In the genomic region with DNA sequence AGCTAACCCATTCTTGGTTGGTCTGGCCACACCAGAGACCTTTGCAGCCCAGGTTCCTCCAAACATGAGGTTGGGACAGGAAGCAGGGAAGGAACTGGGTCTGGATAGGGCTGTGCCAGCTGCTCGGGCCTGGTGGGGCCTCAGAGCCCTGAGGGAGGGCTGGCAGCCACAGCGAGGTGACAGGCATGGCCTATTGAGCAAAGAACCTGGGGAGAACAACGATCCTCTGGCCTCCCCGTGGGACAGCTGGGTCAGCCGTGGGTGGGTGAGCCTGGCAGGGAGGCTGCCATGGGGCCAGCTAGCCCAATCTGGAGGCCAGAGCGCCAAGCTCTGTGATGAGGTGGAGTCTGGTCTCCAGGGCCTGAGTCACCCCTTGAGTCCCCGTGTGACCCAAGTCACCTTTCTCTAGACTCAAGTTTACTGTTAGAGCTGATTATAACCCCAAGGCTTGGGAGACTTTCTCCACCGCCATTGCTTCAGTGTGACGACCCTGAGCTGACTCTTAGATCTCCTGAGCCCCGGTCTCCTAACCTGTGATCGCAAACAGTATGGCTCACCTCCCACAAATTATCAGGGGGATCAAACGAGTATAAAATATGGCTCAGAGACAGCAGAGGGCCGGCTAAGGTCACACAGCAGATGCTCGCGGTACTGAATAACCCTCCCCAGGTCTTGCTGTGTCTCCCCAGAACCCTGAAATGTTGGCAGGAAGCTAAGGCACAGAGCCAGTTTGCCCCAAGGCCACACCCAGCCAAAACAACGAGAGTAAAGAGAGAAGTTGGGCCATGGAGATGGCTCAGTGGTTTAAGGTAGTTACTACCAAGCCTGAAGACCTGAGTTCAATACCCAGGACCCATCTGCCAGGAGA, we compare ENCODE assay signal across 18 mouse cellular contexts. TPM values are rescaled to one million over a fixed set of nuclear protein-coding genes. Genes with fewer than 3 reads are reported as not detected.
DNase-seq lines count a peak whose midpoint lies in the region; ATAC-seq lines count a peak whose summit lies in the region.
"Had no signal": no experiment of that assay in that cellular context is flagged by ENCODE, and none has a peak within 500 bp of the region (broad histone marks: within the 10 kb centered on the region; RNA-seq: fewer than 3 reads in every experiment).

No protein-coding gene starts in this region.

- no peaks in the 10 kb centered on the region for H3K9me3 ChIP-seq in heart, embryonic 12.5 days (replicated peaks)
- H3K9me3 ChIP-seq: G1E; heart, embryonic 10.5 days; limb, embryonic 13.5 days; midbrain, embryonic 10.5 days had no signal

- H3K4me1 ChIP-seq in heart, embryonic 12.5 days (replicated peaks) = peaks cover 22% of the 10 kb centered on the region; the same call in 1 of the 2 replicates

- no peak overlapping the region for H3K9ac ChIP-seq in heart, embryonic 12.5 days
- H3K9ac ChIP-seq: forebrain, postnatal 0 days; limb, embryonic 13.5 days had no signal

- ATAC-seq in heart, embryonic 12.5 days (ENCODE audit: insufficient number of reproducible peaks, low FRiP score) = no peak
- ATAC-seq: forebrain, postnatal 0 days had no signal

- no peaks in the 10 kb centered on the region for H3K36me3 ChIP-seq in heart, embryonic 12.5 days
- H3K36me3 ChIP-seq: heart, embryonic 10.5 days; limb, embryonic 13.5 days; midbrain, embryonic 10.5 days had no signal

- H3K4me2 ChIP-seq in heart, embryonic 12.5 days = no peak overlapping the region
- H3K4me2 ChIP-seq: limb, embryonic 13.5 days had no signal

- H3K27me3 ChIP-seq in heart, embryonic 12.5 days (replicated peaks) = peaks cover 21% of the 10 kb centered on the region

- DNase-seq in heart, adult 11 months = peak; percentile 94
- peak; percentile 64 for DNase-seq in ovary, adult 18-20 months (ENCODE audit: low spot score)
- no peak for DNase-seq in ovary, postnatal 10 days (ENCODE audit: low spot score)
- peak; percentile 68 to 81 for DNase-seq in adrenal gland, postnatal 36 days
- DNase-seq in urinary bladder, adult 18-20 months (ENCODE audit: low spot score in 2 of 2) = no peak
- no peak for DNase-seq in spleen, adult 18-20 months
- no peak for DNase-seq in cerebellum, adult 9-10 months
- DNase-seq: cerebellum, adult 18-20 months; forebrain, postnatal 0 days; gastrocnemius, postnatal 10 days; heart, postnatal 4 days; thymus, postnatal 4 days had no signal

- H3K4me3 ChIP-seq in heart, embryonic 12.5 days = no peak overlapping the region
- H3K4me3 ChIP-seq: erythroblast, embryonic 14.5 days; heart, embryonic 10.5 days; limb, embryonic 13.5 days; midbrain, embryonic 10.5 days had no signal

- no peak overlapping the region for H3K27ac ChIP-seq in heart, embryonic 12.5 days (ENCODE audit: poor library complexity, severe bottlenecking)
- H3K27ac ChIP-seq: heart, embryonic 10.5 days; limb, embryonic 13.5 days; midbrain, embryonic 10.5 days had no signal

- WGBS in heart, embryonic 12.5 days = 81% methylated on average over 16 of the region's 16 CpGs

RNA-seq across cellular contexts. Expression of a gene that starts 2.1 kb away (rescaled TPM):
- 14.2 and 16.8 TPM in 2 replicates for polyA plus RNA-seq in heart, embryonic 12.5 days (2016; fragmentation: Nextera tagmentation; extraction: Ambion mirVana)
- 100 to 1,000 TPM; 357 to 631 TPM for total RNA-seq in adrenal gland, postnatal 36 days (2021)

RNA-seq across cellular contexts. Expression of a gene that starts 3.0 kb away (rescaled TPM):
- polyA plus RNA-seq in heart, embryonic 12.5 days (2016; fragmentation: Nextera tagmentation; extraction: Ambion mirVana) = 46.6 and 48.3 TPM in 2 replicates
- 10 to 100 TPM; 27.2 to 34.3 TPM for total RNA-seq in adrenal gland, postnatal 36 days (2021)

RNA-seq across cellular contexts. Expression of a gene that starts 25.3 kb away (rescaled TPM):
- polyA plus RNA-seq in heart, embryonic 12.5 days (2016; fragmentation: Nextera tagmentation; extraction: Ambion mirVana) = 10.4 and 11.5 TPM in 2 replicates
- total RNA-seq in adrenal gland, postnatal 36 days (2021) = 10 to 100 TPM in 1 of 2 experiments, 1 to 10 TPM in 1; 8.9 to 25.9 TPM
- total RNA-seq: forebrain, postnatal 0 days had no signal
- polyA plus RNA-seq: erythroblast, embryonic 14.5 days; G1E had no signal

RNA-seq across cellular contexts. Expression of a gene that starts 54.7 kb away (rescaled TPM):
- 216 and 235 TPM in 2 replicates for polyA plus RNA-seq in heart, embryonic 12.5 days (2016; fragmentation: Nextera tagmentation; extraction: Ambion mirVana)
- total RNA-seq in adrenal gland, postnatal 36 days (2021) = 100 to 1,000 TPM; 195 to 197 TPM

Comparison
In these comparisons a context has a peak if more than half of its experiments do, and no peak if none do; other contexts are left out.
1. DNase-seq: peak in heart, adult 11 months (single experiment), ovary, adult 18-20 months (single experiment) and adrenal gland, postnatal 36 days (2 of 2); none in ovary, postnatal 10 days (single experiment), urinary bladder, adult 18-20 months (0 of 2), spleen, adult 18-20 months (0 of 2) and cerebellum, adult 9-10 months (single experiment).